Mouse (Mus musculus): ENCODE data around the gene Cwc15. TPM values are rescaled to one million over a fixed set of nuclear protein-coding genes. Genes with fewer than 3 reads are reported as not detected.

Gene Cwc15
- polyA plus RNA-seq, 1 experiment from 2014 or later: 172 TPM

DNA sequence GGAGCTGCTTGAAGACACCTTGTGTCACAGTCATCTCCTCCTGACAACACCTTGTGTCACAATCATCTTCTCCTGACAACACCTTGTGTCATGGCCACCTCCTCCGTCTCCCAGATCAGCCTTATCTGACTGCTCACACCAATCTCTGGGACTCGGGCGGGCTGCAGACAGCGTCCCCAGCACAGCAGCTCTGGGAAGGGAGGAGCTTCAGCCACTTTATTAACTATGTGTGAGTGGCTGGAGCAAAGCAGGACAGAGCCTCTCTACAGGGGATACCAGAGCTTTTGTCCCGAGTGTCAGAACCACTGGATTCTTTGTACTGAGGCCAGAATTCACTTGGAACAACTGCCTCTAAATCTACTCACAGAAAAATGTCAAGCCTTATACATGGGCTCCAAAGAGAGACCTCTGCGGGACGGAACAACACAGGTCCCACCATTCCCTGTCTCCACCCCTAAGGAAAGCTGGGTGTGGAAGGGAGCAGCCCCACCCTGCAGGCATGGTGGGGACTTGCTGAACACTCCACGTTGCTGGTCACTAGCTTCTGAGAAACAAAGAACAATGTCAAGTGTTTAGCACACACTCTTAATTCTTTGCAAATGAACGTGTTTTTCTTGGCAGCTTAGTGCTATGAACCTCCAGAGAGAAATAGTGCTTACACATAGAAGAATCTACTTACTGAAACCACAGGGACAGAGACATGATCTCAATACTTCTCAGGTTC is 43.8 kb downstream of the Cwc15 start:
- Histone ChIP-seq H3K4me3 (ENCODE audit: low read length) (no peak overlapping the region), H3K36me3 (ENCODE audit: control insufficient read depth, insufficient read depth, low read length) (peaks cover 70% of the 10 kb centered on the region), H3K9ac (ENCODE audit: low read depth, low read length) (no peak overlapping the region), H3K27ac (ENCODE audit: low read depth, low read length) (no peak overlapping the region), H3K4me1 (ENCODE audit: control insufficient read depth, insufficient read depth, low read length) (no peaks in the 10 kb centered on the region), H3K27me3 (ENCODE audit: control insufficient read depth, insufficient read depth, low read length) (no peaks in the 10 kb centered on the region), H3K4me2 (replicated peaks; ENCODE audit: low read depth, low read length) (no peak overlapping the region; the same call in 1 of the 2 replicates), H3K9me3 (ENCODE audit: control insufficient read depth, low read length) (no peaks in the 10 kb centered on the region)
- peak; percentile 54; the same call in 1 of the 2 replicates for ATAC-seq (ENCODE audit: low FRiP score, low TSS enrichment)
- 68% methylated on average over 9 of the region's 9 CpGs for WGBS

DNA sequence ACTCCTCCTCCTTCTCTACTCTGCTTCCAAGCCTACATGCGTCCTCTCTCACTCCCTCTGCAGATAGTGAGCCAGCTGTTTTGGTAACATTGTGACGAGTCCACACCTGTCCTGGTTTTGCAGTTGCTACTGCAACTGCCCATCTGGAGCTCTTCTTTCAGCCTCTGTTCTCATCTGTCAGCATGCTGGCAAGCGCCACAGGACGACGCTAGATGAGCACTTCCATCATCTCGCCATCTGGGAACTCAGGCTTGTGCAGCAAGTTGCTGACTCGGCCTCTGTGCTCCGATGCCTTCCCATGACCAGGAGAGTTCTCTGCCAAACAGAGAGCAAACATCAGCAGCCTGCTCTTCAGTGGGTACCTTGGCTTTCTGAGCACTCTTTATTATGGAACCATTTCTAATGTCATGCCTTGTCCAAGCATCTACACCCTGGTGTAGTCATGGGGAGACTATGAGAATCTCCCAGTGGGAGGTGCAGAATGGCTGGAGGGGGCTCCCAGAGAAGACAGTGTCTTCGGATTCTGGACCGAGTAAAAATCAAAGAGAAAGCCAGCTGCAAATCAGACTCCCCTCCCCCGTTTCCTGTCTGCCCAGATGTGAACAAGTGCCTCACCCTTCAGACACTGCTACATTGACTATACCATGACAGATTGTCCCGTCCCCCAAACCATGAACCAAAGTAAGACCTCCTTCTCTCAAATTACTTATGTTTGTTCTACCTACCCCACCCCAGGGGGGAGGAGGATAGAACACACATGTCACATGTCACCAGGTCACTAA is 47.4 kb downstream of the Cwc15 start:
- 74% methylated on average over 12 of the region's 12 CpGs for WGBS
- no peak for ATAC-seq (ENCODE audit: low FRiP score, low TSS enrichment)

DNA sequence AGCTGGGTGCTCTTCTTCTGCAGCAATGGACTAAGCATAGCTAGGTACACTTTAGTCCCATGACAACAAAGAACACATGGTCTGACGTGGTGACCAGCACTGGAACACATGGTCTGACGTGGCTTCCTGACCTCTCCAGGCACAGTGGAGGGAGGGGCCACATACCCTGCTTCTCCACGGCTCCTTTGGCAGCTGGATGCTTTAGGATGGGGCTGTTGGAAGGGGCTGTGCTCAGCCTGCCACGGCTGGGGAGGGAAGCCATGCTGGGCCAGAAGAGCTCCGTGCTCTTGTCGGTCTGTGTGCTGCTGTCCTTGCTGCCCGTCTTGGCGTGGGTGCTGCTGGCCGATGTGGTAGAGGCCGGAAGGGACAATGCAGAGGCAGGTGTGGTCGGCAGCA is 47.9 kb downstream of the Cwc15 start:
- Histone ChIP-seq H3K4me1 (ENCODE audit: control insufficient read depth, insufficient read depth, low read length) (no peaks in the 10 kb centered on the region), H3K27me3 (ENCODE audit: control insufficient read depth, insufficient read depth, low read length) (no peaks in the 10 kb centered on the region), H3K4me3 (ENCODE audit: low read length) (no peak overlapping the region), H3K9me3 (ENCODE audit: control insufficient read depth, low read length) (no peaks in the 10 kb centered on the region), H3K27ac (ENCODE audit: low read depth, low read length) (no peak overlapping the region), H3K36me3 (ENCODE audit: control insufficient read depth, insufficient read depth, low read length) (peaks cover 77% of the 10 kb centered on the region), H3K4me2 (replicated peaks; ENCODE audit: low read depth, low read length) (no peak overlapping the region), H3K9ac (ENCODE audit: low read depth, low read length) (no peak overlapping the region)
- ATAC-seq (ENCODE audit: low FRiP score, low TSS enrichment): no peak
- 72% methylated on average over 11 of the region's 11 CpGs for WGBS

More for the DNA sequence above, 47.4 kb downstream of the Cwc15 start:
- no peak overlapping the region for H3K4me2 ChIP-seq (replicated peaks; ENCODE audit: low read depth, low read length)
- no peaks in the 10 kb centered on the region for H3K4me1 ChIP-seq (ENCODE audit: control insufficient read depth, insufficient read depth, low read length)
- H3K9me3 ChIP-seq (ENCODE audit: control insufficient read depth, low read length): no peaks in the 10 kb centered on the region
- no peak overlapping the region for H3K9ac ChIP-seq (ENCODE audit: low read depth, low read length)
- H3K36me3 ChIP-seq (ENCODE audit: control insufficient read depth, insufficient read depth, low read length): peaks cover 77% of the 10 kb centered on the region
- H3K27me3 ChIP-seq (ENCODE audit: control insufficient read depth, insufficient read depth, low read length): no peaks in the 10 kb centered on the region
- no peak overlapping the region for H3K4me3 ChIP-seq (ENCODE audit: low read length)
- no peak overlapping the region for H3K27ac ChIP-seq (ENCODE audit: low read depth, low read length)

DNA sequence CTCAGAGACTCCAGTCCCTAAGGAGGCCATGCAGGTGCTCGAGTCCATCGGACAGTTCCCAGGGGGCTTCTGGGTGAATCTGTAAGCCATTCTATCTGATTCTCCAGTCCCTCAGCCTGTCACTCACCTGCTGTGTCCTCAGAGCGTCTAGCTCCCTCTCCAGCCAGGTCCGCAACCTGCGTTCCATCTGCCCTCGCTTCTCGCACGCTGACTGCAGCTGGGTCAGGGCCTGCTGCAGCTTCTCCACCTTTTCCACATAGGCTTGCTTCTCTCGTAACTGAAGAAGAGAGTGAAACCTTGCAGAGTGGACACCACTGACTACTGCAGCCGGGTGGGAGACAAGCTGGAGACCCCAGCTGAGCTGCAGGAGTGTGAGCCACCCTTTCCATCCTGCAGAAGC is 57.9 kb downstream of the Cwc15 start:
- Histone ChIP-seq H3K27me3 (ENCODE audit: control insufficient read depth, insufficient read depth, low read length) (no peaks in the 10 kb centered on the region), H3K9ac (ENCODE audit: low read depth, low read length) (no peak overlapping the region), H3K4me1 (ENCODE audit: control insufficient read depth, insufficient read depth, low read length) (no peaks in the 10 kb centered on the region), H3K4me2 (replicated peaks; ENCODE audit: low read depth, low read length) (no peak overlapping the region), H3K9me3 (ENCODE audit: control insufficient read depth, low read length) (no peaks in the 10 kb centered on the region), H3K27ac (ENCODE audit: low read depth, low read length) (no peak overlapping the region), H3K36me3 (ENCODE audit: control insufficient read depth, insufficient read depth, low read length) (peaks cover 91% of the 10 kb centered on the region), H3K4me3 (ENCODE audit: low read length) (no peak overlapping the region)
- no peak for ATAC-seq (ENCODE audit: low FRiP score, low TSS enrichment)
- 93% methylated on average over 10 of the region's 10 CpGs for WGBS

DNA sequence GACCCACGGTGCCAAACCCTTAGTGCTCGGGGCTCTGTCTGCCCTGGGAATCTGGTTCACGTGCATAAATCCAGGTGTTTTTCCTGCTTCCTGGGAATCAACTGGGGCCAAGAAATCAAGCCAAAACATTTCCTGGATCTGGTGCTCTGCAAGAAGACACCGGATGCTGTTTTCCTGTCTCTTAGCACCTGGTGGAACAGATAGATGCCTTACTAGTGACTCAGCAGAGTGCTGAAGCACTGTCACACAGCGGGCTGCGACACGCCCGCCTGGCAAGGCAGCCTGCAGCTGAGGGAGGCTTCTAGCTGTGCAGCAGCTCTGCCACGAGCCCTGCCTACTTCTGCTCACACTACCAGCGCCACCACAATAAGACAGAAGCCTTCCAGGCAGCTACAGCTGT is 59.0 kb downstream of the Cwc15 start:
- Histone ChIP-seq H3K9me3 (ENCODE audit: control insufficient read depth, low read length) (no peaks in the 10 kb centered on the region), H3K27ac (ENCODE audit: low read depth, low read length) (no peak overlapping the region), H3K36me3 (ENCODE audit: control insufficient read depth, insufficient read depth, low read length) (peaks cover 91% of the 10 kb centered on the region), H3K27me3 (ENCODE audit: control insufficient read depth, insufficient read depth, low read length) (no peaks in the 10 kb centered on the region), H3K4me2 (replicated peaks; ENCODE audit: low read depth, low read length) (no peak overlapping the region), H3K4me1 (ENCODE audit: control insufficient read depth, insufficient read depth, low read length) (no peaks in the 10 kb centered on the region), H3K4me3 (ENCODE audit: low read length) (no peak overlapping the region), H3K9ac (ENCODE audit: low read depth, low read length) (no peak overlapping the region)
- ATAC-seq (ENCODE audit: low FRiP score, low TSS enrichment): no peak
- 76% methylated on average over 10 of the region's 10 CpGs for WGBS

DNA sequence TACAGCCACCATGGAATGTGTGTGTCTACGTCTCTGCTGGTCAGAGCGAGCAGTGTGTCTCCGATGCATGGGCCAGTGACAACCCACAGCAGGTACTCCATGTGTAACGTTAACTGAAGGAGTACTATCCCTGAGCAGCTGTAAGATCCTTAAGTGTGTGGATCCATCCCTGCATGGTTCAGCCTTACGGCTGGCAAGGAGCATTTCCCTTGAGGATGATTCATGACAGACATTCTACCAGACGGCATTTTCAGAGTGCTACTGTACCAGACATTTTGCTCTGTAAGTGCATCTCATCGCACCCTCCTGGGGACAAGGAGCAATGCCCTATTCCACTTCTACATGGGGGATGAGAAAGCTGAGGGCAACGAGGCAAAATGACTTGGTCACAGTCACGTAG is 59.6 kb downstream of the Cwc15 start:
- H3K4me3 ChIP-seq (ENCODE audit: low read length): no peak overlapping the region
- no peak for ATAC-seq (ENCODE audit: low FRiP score, low TSS enrichment)

More for the DNA sequence above, 59.6 kb downstream of the Cwc15 start:
- H3K4me1 ChIP-seq (ENCODE audit: control insufficient read depth, insufficient read depth, low read length): no peaks in the 10 kb centered on the region
- H3K36me3 ChIP-seq (ENCODE audit: control insufficient read depth, insufficient read depth, low read length): peaks cover 92% of the 10 kb centered on the region
- no peak overlapping the region for H3K4me2 ChIP-seq (replicated peaks; ENCODE audit: low read depth, low read length)
- no peak overlapping the region for H3K27ac ChIP-seq (ENCODE audit: low read depth, low read length)
- no peaks in the 10 kb centered on the region for H3K27me3 ChIP-seq (ENCODE audit: control insufficient read depth, insufficient read depth, low read length)
- no peaks in the 10 kb centered on the region for H3K9me3 ChIP-seq (ENCODE audit: control insufficient read depth, low read length)
- no peak overlapping the region for H3K9ac ChIP-seq (ENCODE audit: low read depth, low read length)
- WGBS: 87% methylated on average over 9 of the region's 9 CpGs

Other genes with a start within 250 kb of the Cwc15 start
- gene Sesn3, start 225.6 kb upstream of the Cwc15 start, polyA plus RNA-seq (2014; fragmentation: Nextera tagmentation; extraction: Ambion mirVana): 35.7 and 39.4 TPM in 2 replicates
- 5.5 and 13.9 TPM in 2 replicates for gene Endod1, start 119.1 kb upstream of the Cwc15 start, polyA plus RNA-seq (2014; fragmentation: Nextera tagmentation; extraction: Ambion mirVana)
- 0.31 TPM in 2 replicates for gene Kdm4d, start 135 bp upstream of the Cwc15 start, polyA plus RNA-seq (2014; fragmentation: Nextera tagmentation; extraction: Ambion mirVana)
- 19.1 and 32.9 TPM in 2 replicates for gene Amotl1, start 144.4 kb downstream of the Cwc15 start, polyA plus RNA-seq (2014; fragmentation: Nextera tagmentation; extraction: Ambion mirVana)
- gene Piwil4, start 240.1 kb downstream of the Cwc15 start, polyA plus RNA-seq (2014; fragmentation: Nextera tagmentation; extraction: Ambion mirVana): not detected in 2 replicates

All from kidney, embryonic 14.5 days (tissue).